Mouse (Mus musculus) cortical plate, adult 2 months (tissue): ENCODE measurements at regions not wholly inside any gene's neighbourhood (a gene's known extent, or its start where the extent isn't known, plus 50 kb on each side); places are given as distances from the start of the nearest gene placed in this dataset.

Source experiments
- CTCF ChIP-seq: fragments of 200-500 bp; IDR thresholded peaks from 2 replicates; pipeline ENCODE4 v1.5.1; 2011; ENCODE audit warnings: mild to moderate bottlenecking, control low read depth, low read length; ENCODE audit not compliant: insufficient read depth; ENCODE audit errors: extremely low read depth
- POLR2A ChIP-seq: fragments of 200-500 bp; IDR thresholded peaks from 2 replicates; pipeline ENCODE4 v1.6.1; 2011; ENCODE audit warnings: mild to moderate bottlenecking, low read length, control low read depth; ENCODE audit not compliant: insufficient read depth; ENCODE audit errors: extremely low read depth

DNA sequence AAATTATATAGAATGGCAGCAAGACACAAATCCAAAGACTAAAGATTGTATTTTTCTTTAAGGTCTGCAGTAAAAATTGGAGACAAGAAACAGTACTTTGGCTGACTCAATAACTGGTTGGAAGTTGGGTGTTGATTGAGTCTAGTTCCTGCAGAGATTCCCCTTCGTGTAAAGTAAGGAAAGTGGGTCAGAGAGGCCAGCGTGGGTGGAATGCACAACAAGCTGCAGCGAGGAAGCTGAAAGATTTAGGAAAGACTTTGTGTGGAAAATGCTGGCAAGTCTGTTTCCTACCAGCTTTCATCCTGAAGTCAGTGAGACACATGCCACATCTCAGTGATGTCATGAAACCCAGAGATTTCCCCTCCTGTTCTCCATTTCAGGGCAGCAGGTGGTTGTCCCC lies 405.1 kb upstream of the 4930452B06Rik start:
- TF ChIP-seq CTCF (no peak), POLR2A (no peak)
